Mouse (Mus musculus) forebrain, embryonic 11.5 days (tissue): ENCODE results near the gene Spon1. TPM values are rescaled to one million over a fixed set of nuclear protein-coding genes. Genes with fewer than 3 reads are reported as not detected.

ENCODE experiments used
- ATAC-seq: fragments of 200-750 bp; cut with Nextera tagmentation; replicated peaks from 2 replicates; pipeline ENCODE4 v1.8.0; 2017; ENCODE audit warnings: moderate TSS enrichment; ENCODE audit not compliant: low FRiP score
- DNase-seq: peaks from one replicate; pipeline ENCODE4 v3.0.0-alpha.2; 2017; ENCODE audit warnings: low spot score
- H3K27ac ChIP-seq: fragments of 300-500 bp; sonication (generic); 2 replicates; pipeline ENCODE4 v1.5.1; 2014; ENCODE audit warnings: low read depth, low read length
- H3K27me3 ChIP-seq: fragments of 300-500 bp; sonication (generic); 2 replicates; pipeline ENCODE4 v1.6.1; 2014; ENCODE audit warnings: mild to moderate bottlenecking, low read length, mixed read lengths; ENCODE audit not compliant: control insufficient read depth, insufficient read depth
- H3K36me3 ChIP-seq: fragments of 300-500 bp; sonication (generic); 2 replicates; pipeline ENCODE4 v1.6.1; 2014; ENCODE audit warnings: mild to moderate bottlenecking, low read length, moderate library complexity, mixed read lengths; ENCODE audit not compliant: control insufficient read depth, insufficient read depth
- H3K4me1 ChIP-seq: fragments of 300-500 bp; sonication (generic); replicated peaks from 2 replicates; pipeline ENCODE4 v1.6.1; 2014; ENCODE audit warnings: low read length, mixed read lengths; ENCODE audit not compliant: control insufficient read depth, insufficient read depth
- H3K4me2 ChIP-seq: fragments of 300-500 bp; sonication (generic); 2 replicates; pipeline ENCODE4 v1.6.1; 2014; ENCODE audit warnings: low read depth, mild to moderate bottlenecking, low read length, moderate library complexity, mixed read lengths; ENCODE audit not compliant: severe bottlenecking
- H3K4me3 ChIP-seq: fragments of 300-500 bp; sonication (generic); 2 replicates; pipeline ENCODE4 v1.5.1; 2014; ENCODE audit warnings: low read depth, low read length
- H3K9ac ChIP-seq: fragments of 300-500 bp; sonication (generic); 2 replicates; pipeline ENCODE4 v1.6.1; 2014; ENCODE audit warnings: low read length
- H3K9me3 ChIP-seq: fragments of 300-500 bp; sonication (generic); 2 replicates; pipeline ENCODE4 v1.6.1; 2016; ENCODE audit warnings: low read length, mixed read lengths; ENCODE audit not compliant: control insufficient read depth
- WGBS: fragments of 180-500 bp; shearing (Covaris S2); extraction: QIAGEN DNeasy Blood & Tissue Kit; methylation state at CpG from one replicate; pipeline ENCODE4 v1.1.7; 2014; 5-methylcytosine and 5-hydroxymethylcytosine counted together
- polyA plus RNA-seq: library from polyadenylated mRNA; unstranded; fragments of >200 nt; fragmentation: Nextera tagmentation; extraction: Ambion mirVana; gene quantifications from 2 replicates; pipeline ENCODE4 v1.2.1, GENCODE M21; 2014

Gene Spon1
- polyA plus RNA-seq, 1 experiment from 2014 or later: 9.0 TPM

DNA sequence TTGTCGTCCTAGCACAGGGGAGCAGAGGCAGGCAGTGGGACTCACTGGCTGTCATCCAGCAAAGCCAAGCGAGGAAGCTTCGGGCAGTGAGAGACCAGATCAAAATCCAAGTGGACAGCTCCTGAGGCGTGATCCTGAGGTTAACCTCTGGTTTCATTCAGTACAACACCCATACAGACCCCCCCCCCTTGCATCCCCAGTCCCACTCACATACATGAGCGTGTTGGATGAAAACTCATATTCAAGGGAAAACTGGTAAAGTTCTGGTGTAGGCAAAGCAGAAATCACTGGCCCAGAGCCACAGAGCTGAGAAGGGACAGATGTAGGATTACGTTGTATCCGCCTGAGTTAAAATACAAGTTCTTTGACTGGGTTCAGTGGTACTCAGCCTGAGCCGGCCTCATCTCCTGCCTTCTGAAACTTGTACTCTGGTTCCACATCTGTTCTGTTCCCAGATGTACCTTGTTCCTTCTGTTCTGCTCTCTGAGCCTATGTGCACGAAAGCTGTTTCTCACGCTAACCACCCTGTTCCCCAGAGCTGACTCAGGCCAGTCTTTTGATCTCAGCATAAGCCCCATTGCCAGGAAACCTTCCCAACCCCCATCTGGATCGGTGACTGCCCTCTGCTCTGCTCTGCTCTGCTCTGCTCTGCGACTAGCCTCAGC, 143.5 kb downstream of the Spon1 start:
- WGBS: 29% methylated on average over 12 of the region's 12 CpGs
- Histone ChIP-seq H3K36me3 (no peaks in the 10 kb centered on the region), H3K4me3 (no peak overlapping the region), H3K9me3 (no peaks in the 10 kb centered on the region), H3K27ac (no peak overlapping the region), H3K4me1 (peaks cover 2% of the 10 kb centered on the region; the same call in 1 of the 2 replicates), H3K27me3 (no peaks in the 10 kb centered on the region), H3K9ac (no peak overlapping the region), H3K4me2 (no peak overlapping the region)
- DNase-seq: no peak
- ATAC-seq: no peak

DNA sequence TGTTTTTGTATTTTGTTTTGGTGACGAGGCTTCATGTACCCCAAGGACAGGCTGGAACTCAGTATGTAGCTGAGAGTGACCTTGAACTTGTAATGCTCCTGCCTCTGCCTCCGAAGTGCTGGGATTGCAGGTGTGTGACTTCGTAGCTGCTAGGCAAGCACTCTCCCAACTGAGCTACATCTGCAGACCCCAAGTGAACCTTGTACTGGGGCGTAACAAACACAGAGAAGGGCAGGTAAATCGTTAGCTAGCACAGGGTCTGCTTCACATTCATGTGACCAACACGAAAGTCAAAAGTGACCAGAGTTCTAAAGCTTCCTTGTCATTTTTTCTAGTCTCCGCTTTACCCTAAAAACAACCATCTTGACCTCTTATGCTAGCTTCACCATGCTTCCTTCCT, 145.1 kb downstream of the Spon1 start:
- Histone ChIP-seq H3K4me3 (no peak overlapping the region), H3K4me2 (no peak overlapping the region), H3K27me3 (no peaks in the 10 kb centered on the region), H3K9ac (no peak overlapping the region), H3K9me3 (no peaks in the 10 kb centered on the region), H3K27ac (no peak overlapping the region), H3K36me3 (no peaks in the 10 kb centered on the region), H3K4me1 (peaks cover 2% of the 10 kb centered on the region; the same call in 1 of the 2 replicates)
- WGBS: 88% methylated on average over 7 of the region's 7 CpGs
- ATAC-seq: no peak
- no peak for DNase-seq

DNA sequence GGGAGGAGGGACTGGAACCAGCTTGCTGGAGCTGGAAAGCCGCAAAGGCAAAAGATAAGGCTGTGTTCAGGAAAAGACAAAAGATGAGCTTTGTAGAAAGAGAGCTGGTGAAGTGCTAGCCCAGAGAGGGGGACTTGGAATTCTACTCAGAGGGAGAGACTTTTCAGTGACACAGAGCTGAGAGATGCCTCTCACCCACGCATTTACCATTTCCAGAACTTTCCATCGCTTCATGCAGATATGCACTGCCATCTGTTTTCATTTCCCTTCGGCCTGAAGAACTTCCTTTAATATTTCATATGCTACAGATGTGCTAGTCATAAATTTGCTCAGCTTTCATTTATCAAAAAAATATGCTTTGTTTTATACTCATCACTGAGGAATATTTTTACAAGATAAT, 150.1 kb downstream of the Spon1 start:
- 83% methylated on average over 4 of the region's 4 CpGs for WGBS
- H3K27me3 ChIP-seq: no peaks in the 10 kb centered on the region
- ATAC-seq (no peak), DNase-seq (no peak)
- no peak overlapping the region for H3K4me3 ChIP-seq
- no peak overlapping the region for H3K9ac ChIP-seq
- H3K4me1 ChIP-seq: no peaks in the 10 kb centered on the region
- no peaks in the 10 kb centered on the region for H3K9me3 ChIP-seq
- H3K27ac ChIP-seq: no peak overlapping the region
- H3K36me3 ChIP-seq: no peaks in the 10 kb centered on the region
- H3K4me2 ChIP-seq: no peak overlapping the region

DNA sequence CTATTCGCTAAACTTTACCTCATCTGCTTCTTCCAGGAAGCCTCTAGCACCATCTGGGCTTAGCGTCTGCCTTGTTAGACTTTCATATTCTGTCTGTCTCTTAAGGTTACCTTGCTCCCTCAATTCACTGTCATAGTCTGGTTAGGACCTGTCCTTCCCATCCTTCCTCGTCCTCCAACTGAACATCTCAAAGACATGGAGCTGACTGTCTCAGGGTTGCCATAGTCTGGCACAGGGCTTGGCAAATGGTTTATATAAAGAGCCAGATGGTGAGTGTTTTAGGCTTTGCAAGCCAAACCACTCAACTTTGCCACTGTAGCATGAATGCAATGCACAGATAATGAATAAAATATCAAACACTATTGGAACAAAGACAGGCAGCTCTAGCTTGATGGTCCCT, 153.1 kb downstream of the Spon1 start:
- H3K4me1 ChIP-seq: no peaks in the 10 kb centered on the region
- H3K36me3 ChIP-seq: no peaks in the 10 kb centered on the region
- 91% methylated on average over 3 of the region's 3 CpGs for WGBS
- H3K27ac ChIP-seq: no peak overlapping the region
- no peak for ATAC-seq
- no peak overlapping the region for H3K9ac ChIP-seq
- H3K9me3 ChIP-seq: no peaks in the 10 kb centered on the region
- no peak for DNase-seq
- H3K27me3 ChIP-seq: no peaks in the 10 kb centered on the region
- H3K4me2 ChIP-seq: no peak overlapping the region
- H3K4me3 ChIP-seq: no peak overlapping the region

DNA sequence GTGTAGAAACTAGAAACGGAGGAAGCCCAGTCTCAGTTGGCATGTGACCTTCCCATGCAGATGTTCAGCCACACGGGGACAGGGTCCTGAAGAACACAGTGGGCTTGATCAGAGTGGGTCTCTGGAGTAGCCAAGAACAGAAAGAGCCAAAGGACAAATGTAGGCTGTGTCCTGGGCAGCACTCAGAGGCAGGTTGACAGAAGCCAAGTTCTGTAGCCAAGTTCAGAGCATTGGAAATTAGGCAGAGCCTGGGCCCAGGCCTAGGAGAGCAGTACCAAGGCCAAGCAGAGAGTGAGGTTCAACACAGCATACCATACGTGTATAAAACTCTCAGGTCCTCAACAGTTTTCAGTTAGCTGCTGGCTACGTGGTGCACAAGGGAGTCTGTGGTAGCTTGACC, 153.7 kb downstream of the Spon1 start:
- DNase-seq (no peak), ATAC-seq (no peak)
- Histone ChIP-seq H3K9me3 (no peaks in the 10 kb centered on the region), H3K4me3 (no peak overlapping the region), H3K27me3 (no peaks in the 10 kb centered on the region), H3K9ac (no peak overlapping the region), H3K4me2 (no peak overlapping the region), H3K36me3 (no peaks in the 10 kb centered on the region), H3K27ac (no peak overlapping the region), H3K4me1 (no peaks in the 10 kb centered on the region)
- 89% methylated on average over 4 of the region's 4 CpGs for WGBS

DNA sequence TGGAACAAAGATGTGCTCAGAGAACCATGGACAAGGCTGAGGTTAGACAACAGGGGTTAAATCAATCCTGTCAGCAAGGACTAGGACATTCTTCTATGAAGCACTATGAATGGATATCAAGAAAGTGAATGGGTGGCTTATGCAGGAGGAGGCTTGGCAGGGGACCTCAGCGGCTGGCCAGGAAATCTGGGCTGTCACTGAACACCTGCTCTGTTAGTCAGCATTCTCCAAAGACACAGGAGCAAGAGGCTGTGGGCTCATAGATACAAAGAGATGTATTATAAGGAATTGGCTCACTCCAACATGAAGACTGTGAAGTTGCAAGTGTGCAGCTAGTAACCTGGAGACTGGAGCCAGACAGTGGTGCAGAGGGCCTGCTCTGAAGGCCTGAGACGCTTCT, 154.3 kb downstream of the Spon1 start:
- Histone ChIP-seq H3K4me3 (no peak overlapping the region), H3K27me3 (no peaks in the 10 kb centered on the region), H3K9ac (no peak overlapping the region), H3K4me2 (no peak overlapping the region), H3K36me3 (no peaks in the 10 kb centered on the region), H3K27ac (no peak overlapping the region), H3K9me3 (no peaks in the 10 kb centered on the region), H3K4me1 (no peaks in the 10 kb centered on the region)
- 84% methylated on average over 2 of the region's 2 CpGs for WGBS
- DNase-seq (no peak), ATAC-seq (no peak)

DNA sequence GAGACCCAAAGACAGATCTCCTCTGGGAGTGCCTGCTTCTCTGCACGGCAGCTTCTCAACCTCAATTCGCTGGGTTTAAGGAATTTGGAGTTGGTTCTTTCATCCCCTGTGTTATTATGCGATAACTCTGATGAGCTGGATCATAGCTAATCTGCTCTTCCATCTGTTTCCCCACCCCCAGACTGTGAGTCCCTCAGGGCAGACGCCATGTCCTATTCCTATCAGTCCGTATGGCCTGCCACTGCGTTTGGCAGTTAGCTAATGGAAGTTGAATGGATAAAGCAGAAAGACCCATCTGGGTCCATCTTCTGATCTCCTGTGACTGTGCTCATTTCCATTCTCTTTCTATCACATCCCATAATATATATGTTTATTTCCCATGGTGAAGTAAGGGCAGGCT, 158.8 kb downstream of the Spon1 start:
- H3K9me3 ChIP-seq: no peaks in the 10 kb centered on the region
- 90% methylated on average over 6 of the region's 6 CpGs for WGBS
- no peak overlapping the region for H3K4me2 ChIP-seq
- no peak overlapping the region for H3K27ac ChIP-seq
- no peak overlapping the region for H3K9ac ChIP-seq
- ATAC-seq (no peak), DNase-seq (no peak)
- no peaks in the 10 kb centered on the region for H3K36me3 ChIP-seq
- no peaks in the 10 kb centered on the region for H3K27me3 ChIP-seq
- H3K4me1 ChIP-seq: no peaks in the 10 kb centered on the region
- no peak overlapping the region for H3K4me3 ChIP-seq

DNA sequence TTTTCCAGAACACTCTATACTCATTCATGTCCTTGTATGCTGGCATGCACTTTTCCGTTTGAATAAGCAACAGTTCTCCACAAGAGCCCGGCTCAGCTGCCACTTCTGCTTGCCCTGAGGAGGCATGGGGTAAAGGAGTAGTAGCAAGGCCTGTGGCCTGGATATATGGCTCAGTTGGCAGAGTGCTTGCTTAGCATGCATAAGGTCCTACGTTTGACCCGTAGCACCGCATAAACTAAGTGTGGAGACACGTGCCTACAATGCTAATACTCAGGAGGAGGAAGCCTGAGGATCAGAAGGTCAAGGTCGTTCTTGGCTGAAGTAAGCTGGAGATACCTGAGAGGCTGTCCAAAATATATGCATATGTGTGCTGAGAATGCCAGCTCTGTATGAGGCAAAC, 185.1 kb downstream of the Spon1 start:
- Histone ChIP-seq H3K9me3 (no peaks in the 10 kb centered on the region), H3K4me2 (no peak overlapping the region), H3K4me1 (no peaks in the 10 kb centered on the region), H3K27ac (no peak overlapping the region), H3K4me3 (no peak overlapping the region), H3K9ac (no peak overlapping the region), H3K27me3 (no peaks in the 10 kb centered on the region), H3K36me3 (no peaks in the 10 kb centered on the region)
- ATAC-seq (no peak), DNase-seq (no peak)
- WGBS: 89% methylated on average over 7 of the region's 7 CpGs

DNA sequence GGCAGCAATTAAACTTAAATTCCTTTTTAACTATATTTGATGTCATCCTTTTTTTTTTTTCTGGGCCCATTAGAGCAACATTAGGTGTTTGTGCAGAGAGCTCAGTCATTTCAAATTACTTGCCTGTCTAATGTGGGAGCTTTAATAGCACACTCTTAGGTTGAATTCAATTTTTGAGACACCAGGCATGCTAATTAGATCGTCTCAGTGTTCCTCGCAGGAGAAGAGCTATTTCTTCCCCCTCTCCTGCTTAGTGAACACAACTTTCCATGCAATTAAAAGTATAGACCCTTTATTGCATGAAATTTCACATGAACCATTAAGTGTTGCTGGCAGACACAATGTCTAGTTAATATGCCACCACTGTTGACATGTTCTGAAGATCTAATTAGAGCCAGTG, 189.6 kb downstream of the Spon1 start:
- no peaks in the 10 kb centered on the region for H3K27me3 ChIP-seq
- DNase-seq (no peak), ATAC-seq (no peak)
- no peaks in the 10 kb centered on the region for H3K9me3 ChIP-seq
- no peak overlapping the region for H3K9ac ChIP-seq
- no peaks in the 10 kb centered on the region for H3K4me1 ChIP-seq
- H3K36me3 ChIP-seq: no peaks in the 10 kb centered on the region
- WGBS: 44% methylated on average over 2 of the region's 2 CpGs
- H3K27ac ChIP-seq: no peak overlapping the region
- H3K4me3 ChIP-seq: no peak overlapping the region
- no peak overlapping the region for H3K4me2 ChIP-seq
